Mouse (Mus musculus): ENCODE measurements around the gene Krtap3-2. TPM values are rescaled to one million over a fixed set of nuclear protein-coding genes. Genes with fewer than 3 reads are reported as not detected.
"Not testable (repeated sequence)": the region's sequence is repeated elsewhere in the genome, so short reads cannot be mapped to it uniquely, and the experiment has no call there.

Gene Krtap3-2
- polyA plus RNA-seq (2015; fragmentation: Nextera tagmentation; extraction: Ambion mirVana): not detected in 2 replicates

DNA sequence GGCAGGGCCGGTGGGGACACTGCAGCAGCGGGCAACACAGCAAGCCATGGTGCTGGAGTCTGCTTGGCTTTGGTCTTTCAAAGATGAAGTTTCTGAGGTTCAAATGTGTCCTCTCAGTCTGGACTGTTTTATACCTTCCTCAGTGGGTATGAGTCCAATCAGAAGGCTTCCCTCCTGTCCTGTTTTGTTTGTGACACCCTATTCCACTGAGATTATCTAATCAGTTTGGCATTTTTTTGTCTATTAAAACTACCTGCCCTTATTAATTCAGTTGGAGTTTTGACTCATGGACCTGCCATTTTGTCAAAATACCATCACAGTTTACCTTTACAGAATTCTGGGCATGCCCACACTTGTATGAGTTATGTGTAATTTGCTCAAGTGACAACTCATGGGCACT, at the start of gene Krtap3-2:
Gene Krtap3-2, minus strand, starts transcription at position 101 of the 400 bp plus-strand sequence.
- Histone ChIP-seq H3K27ac (no peak within 1 kb of the TSS), H3K4me1 (replicated peaks) (no peaks in the 10 kb centered on the region), H3K9ac (no peak within 1 kb of the TSS), H3K4me2 (replicated peaks) (no peak within 1 kb of the TSS), H3K9me3 (no peaks in the 10 kb centered on the region), H3K27me3 (replicated peaks) (no peaks in the 10 kb centered on the region), H3K4me3 (replicated peaks) (no peak within 1 kb of the TSS), H3K36me3 (no peaks in the 10 kb centered on the region)
- WGBS: 92% methylated on average over 2 of the region's 2 CpGs
- no peak for ATAC-seq

DNA sequence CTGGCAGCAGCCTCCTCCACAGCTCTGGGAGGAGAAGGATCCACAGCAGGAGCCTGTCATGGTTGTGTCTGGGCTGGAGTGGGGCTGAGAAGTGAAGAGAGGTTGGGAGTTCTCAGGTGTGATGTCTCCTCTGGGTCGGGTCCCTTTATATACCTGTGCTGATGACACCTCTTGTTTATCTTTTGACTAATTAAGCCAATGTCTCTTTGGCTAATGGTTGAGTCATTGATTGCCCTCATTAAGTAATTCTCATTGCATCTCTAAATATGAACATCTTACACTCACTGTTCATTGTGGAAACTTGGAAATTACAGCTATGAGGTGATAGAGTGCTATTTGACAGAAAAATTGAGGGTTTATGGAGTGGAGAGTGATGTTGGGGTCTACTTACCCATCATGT, 46.6 kb upstream of the Krtap3-2 start, which contains the start of gene Gm11938:
Gene Gm11938, minus strand, starts transcription at position 101 of the 400 bp plus-strand sequence.
- not testable (repeated sequence) for H3K9me3 ChIP-seq; H3K36me3 ChIP-seq; H3K4me3 ChIP-seq (replicated peaks); H3K27ac ChIP-seq; H3K27me3 ChIP-seq (replicated peaks); ATAC-seq; H3K4me1 ChIP-seq (replicated peaks); H3K4me2 ChIP-seq (replicated peaks); H3K9ac ChIP-seq
- 42% methylated on average over 1 of the region's 1 CpGs for WGBS

GRCm38 (mm10) chr11:99597742-99598141, 41.1 kb upstream of the Krtap3-2 start, which contains the start of gene Krtap9-3:
Krtap9-3 (minus strand) TSS chr11:99598105.
- not testable (repeated sequence) for H3K27ac ChIP-seq; H3K27me3 ChIP-seq (replicated peaks); H3K36me3 ChIP-seq; H3K4me2 ChIP-seq (replicated peaks); H3K4me1 ChIP-seq (replicated peaks); ATAC-seq; H3K4me3 ChIP-seq (replicated peaks); H3K9ac ChIP-seq; H3K9me3 ChIP-seq
- 77% methylated on average over 6 of the region's 6 CpGs for WGBS

DNA sequence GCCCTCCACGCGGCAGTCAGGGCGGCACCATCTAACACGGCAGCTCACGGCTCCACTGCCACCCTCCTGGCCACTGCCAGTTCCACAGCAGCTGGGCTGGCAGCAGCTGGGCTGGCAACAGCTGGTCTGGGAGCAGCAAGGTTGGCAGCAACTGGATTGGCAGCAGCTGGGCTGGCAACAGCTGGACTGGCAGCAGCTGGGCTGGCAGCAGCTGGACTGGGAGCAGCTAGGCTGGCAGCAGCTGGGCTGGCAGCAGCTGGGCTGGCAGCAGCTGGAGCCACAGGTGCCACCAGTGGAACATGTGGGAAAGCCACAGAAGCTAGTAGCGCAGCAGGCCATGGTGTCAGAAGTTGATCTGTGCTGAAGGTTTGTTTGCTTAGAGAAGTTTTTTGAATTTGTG, 34.3 kb upstream of the Krtap3-2 start, which contains the start of gene Krtap1-3:
Gene Krtap1-3, minus strand, starts transcription at position 359 of the 400 bp plus-strand sequence.
- no peak within 1 kb of the TSS for H3K4me2 ChIP-seq (replicated peaks)
- WGBS: 90% methylated on average over 6 of the region's 6 CpGs
- no peak for ATAC-seq
- H3K36me3 ChIP-seq: no peaks in the 10 kb centered on the region
- H3K9ac ChIP-seq: no peak within 1 kb of the TSS
- no peak within 1 kb of the TSS for H3K27ac ChIP-seq
- no peak within 1 kb of the TSS for H3K4me3 ChIP-seq (replicated peaks)
- no peaks in the 10 kb centered on the region for H3K4me1 ChIP-seq (replicated peaks)
- H3K27me3 ChIP-seq (replicated peaks): no peaks in the 10 kb centered on the region
- H3K9me3 ChIP-seq: no peaks in the 10 kb centered on the region

DNA sequence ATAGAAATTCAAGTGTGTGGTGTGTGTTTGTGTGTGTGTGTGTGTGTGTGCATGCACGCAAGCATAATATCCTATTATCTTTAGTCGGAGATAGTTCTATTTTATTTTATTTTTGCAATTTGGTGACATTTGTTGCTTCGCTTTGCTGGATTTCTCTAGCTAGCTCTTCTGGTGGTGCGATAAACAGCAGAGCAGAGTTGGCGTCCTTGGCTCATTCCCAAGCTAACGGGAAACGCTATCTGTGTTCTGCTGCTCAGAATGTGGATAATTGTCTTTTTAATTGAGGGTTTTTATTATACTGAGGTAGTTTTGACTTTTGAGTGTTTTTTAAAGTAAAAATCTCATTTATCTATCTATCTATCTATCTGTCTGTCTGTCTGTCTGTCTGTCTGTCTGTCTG, 28.4 kb upstream of the Krtap3-2 start:
- no peak overlapping the region for H3K9ac ChIP-seq
- H3K27me3 ChIP-seq (replicated peaks): no peaks in the 10 kb centered on the region
- no peak overlapping the region for H3K4me2 ChIP-seq (replicated peaks)
- H3K27ac ChIP-seq: no peak overlapping the region
- H3K4me3 ChIP-seq (replicated peaks): no peak overlapping the region
- no peaks in the 10 kb centered on the region for H3K36me3 ChIP-seq
- H3K4me1 ChIP-seq (replicated peaks): no peaks in the 10 kb centered on the region
- 78% methylated on average over 7 of the region's 7 CpGs for WGBS
- H3K9me3 ChIP-seq: no peaks in the 10 kb centered on the region
- ATAC-seq: no peak

DNA sequence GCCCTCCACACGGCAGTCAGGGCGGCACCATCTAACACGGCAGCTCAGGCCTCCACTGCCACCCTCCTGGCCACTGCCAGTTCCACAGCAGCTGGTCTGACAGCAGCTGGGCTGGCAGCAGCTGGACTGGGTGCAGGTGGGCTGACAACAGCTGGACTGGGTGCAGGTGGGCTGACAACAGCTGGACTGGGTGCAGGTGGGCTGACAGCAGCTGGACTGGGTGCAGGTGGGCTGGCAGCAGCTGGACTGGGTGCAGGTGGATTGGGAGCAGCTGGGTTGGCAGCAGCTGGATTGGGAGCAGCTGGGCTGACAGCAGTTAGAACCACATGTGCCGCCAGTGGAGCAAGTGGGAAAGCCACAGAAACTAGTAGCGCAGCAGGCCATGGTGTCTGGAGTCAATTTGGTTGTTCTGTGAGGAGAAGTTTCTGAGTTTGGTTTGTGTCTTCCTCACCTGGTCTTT, 26.6 kb upstream of the Krtap3-2 start, which contains the start of gene Krtap1-4:
Gene Krtap1-4, minus strand, starts transcription at position 410 of the 460 bp plus-strand sequence.
- Histone ChIP-seq H3K4me3 (replicated peaks) (no peak within 1 kb of the TSS), H3K4me2 (replicated peaks) (no peak within 1 kb of the TSS), H3K27ac (no peak within 1 kb of the TSS), H3K4me1 (replicated peaks) (no peaks in the 10 kb centered on the region), H3K27me3 (replicated peaks) (no peaks in the 10 kb centered on the region), H3K36me3 (no peaks in the 10 kb centered on the region), H3K9ac (no peak within 1 kb of the TSS), H3K9me3 (no peaks in the 10 kb centered on the region)
- WGBS: 79% methylated on average over 5 of the region's 5 CpGs
- ATAC-seq: no peak

DNA sequence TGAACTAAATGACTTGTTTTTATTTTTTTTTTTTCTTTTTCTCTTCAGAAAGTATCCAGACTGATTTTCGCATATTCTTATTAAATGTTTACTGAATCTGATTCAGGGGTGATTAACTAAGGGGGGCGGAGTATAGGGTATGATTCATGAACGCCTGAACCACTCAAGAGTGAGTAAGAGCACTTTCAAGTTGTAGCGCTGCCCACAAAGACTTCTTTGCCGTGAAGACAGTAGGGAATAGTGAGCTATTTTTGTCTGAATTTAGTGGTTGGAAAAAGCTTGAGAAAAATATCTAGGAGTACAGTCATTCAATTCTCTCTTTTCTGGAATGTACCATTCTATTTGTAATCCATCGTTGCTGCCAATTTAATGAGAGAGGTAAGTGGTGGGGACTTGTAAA, 24.9 kb upstream of the Krtap3-2 start:
- Histone ChIP-seq H3K27ac (no peak overlapping the region), H3K4me2 (replicated peaks) (no peak overlapping the region), H3K9me3 (no peaks in the 10 kb centered on the region), H3K36me3 (no peaks in the 10 kb centered on the region), H3K9ac (no peak overlapping the region), H3K4me3 (replicated peaks) (no peak overlapping the region), H3K4me1 (replicated peaks) (no peaks in the 10 kb centered on the region), H3K27me3 (replicated peaks) (no peaks in the 10 kb centered on the region)
- 88% methylated on average over 6 of the region's 6 CpGs for WGBS
- no peak for ATAC-seq

DNA sequence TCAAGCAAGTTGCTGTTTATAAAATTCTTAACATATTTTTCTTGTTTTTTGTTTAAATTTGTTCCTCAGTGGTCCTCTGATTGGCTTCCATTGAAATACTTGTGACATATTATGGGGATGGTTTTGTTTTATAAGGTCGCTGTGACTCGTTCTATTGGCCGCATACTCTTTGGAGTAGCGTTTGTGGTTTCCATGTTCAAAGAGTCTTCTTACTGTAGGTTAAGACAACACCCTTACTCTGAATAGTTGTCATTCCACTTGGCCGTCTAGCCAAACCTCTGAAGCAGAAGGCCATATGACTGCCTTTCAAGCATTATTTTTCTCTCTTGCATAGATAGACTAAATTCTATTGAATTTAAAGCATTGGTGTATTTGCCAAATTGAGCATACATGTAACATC, 24.4 kb upstream of the Krtap3-2 start:
- Histone ChIP-seq H3K4me3 (replicated peaks) (no peak overlapping the region), H3K4me2 (replicated peaks) (no peak overlapping the region), H3K9ac (no peak overlapping the region), H3K4me1 (replicated peaks) (no peaks in the 10 kb centered on the region), H3K36me3 (no peaks in the 10 kb centered on the region), H3K27ac (no peak overlapping the region), H3K9me3 (no peaks in the 10 kb centered on the region), H3K27me3 (replicated peaks) (no peaks in the 10 kb centered on the region)
- WGBS: 95% methylated on average over 5 of the region's 5 CpGs
- ATAC-seq: no peak

DNA sequence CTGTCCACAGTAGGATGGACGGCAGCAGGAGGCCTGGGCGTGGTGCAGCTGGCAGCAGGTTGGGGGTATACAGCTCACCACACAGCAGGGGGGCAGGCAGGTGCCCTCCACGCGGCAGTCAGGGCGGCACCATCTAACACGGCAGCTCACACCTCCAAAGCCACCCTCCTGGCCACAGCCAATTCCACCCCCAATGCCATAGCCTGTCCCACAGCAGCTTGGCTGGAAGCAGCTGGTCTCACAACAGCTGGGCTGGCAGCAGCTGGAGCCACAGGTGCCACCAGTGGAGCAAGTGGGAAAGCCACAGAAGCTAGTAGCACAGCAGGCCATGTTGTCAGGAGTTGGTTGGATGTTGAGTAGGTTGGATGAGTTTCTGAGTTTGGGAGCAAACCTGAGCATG, 24.0 kb upstream of the Krtap3-2 start, which contains the start of gene Krtap1-5:
Gene Krtap1-5, minus strand, starts transcription at position 381 of the 400 bp plus-strand sequence.
- Histone ChIP-seq H3K9me3 (no peaks in the 10 kb centered on the region), H3K9ac (no peak within 1 kb of the TSS), H3K4me1 (replicated peaks) (no peaks in the 10 kb centered on the region), H3K4me3 (replicated peaks) (no peak within 1 kb of the TSS), H3K27ac (no peak within 1 kb of the TSS), H3K27me3 (replicated peaks) (no peaks in the 10 kb centered on the region), H3K36me3 (no peaks in the 10 kb centered on the region), H3K4me2 (replicated peaks) (no peak within 1 kb of the TSS)
- WGBS: 95% methylated on average over 6 of the region's 6 CpGs
- no peak for ATAC-seq

GRCm38 (mm10) chr11:99574106-99574505, 17.5 kb upstream of the Krtap3-2 start:
- Histone ChIP-seq H3K36me3 (no peaks in the 10 kb centered on the region), H3K4me2 (replicated peaks) (peak overlapping the region; percentile 40; the same call in 1 of the 2 replicates), H3K9ac (no peak overlapping the region), H3K27me3 (replicated peaks) (no peaks in the 10 kb centered on the region), H3K9me3 (no peaks in the 10 kb centered on the region), H3K27ac (no peak overlapping the region), H3K4me1 (replicated peaks) (no peaks in the 10 kb centered on the region), H3K4me3 (replicated peaks) (no peak overlapping the region)
- peak; percentile 75; the same call in 1 of the 2 replicates for ATAC-seq
- 2% methylated on average over 7 of the region's 7 CpGs for WGBS

DNA sequence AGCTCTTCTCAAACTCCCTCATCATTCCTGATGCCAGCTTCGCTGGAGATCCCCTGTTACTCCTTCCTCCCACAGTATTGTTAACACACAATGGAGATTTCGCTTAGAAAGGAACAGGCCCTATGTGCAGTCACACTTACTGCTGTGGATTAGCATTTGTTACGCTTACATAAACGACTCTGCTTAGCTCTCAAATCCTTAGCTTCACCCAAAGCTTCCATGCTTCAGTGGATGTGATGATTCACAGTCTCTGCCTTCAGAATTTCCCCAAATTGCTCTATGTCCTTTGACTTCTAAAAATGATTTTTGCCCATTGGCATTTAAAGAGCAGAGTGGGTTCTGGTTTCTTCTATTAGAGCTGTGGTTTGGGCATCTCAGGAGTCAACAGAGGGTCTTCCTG, 16.5 kb upstream of the Krtap3-2 start:
- H3K9me3 ChIP-seq: no peaks in the 10 kb centered on the region
- ATAC-seq: no peak
- no peaks in the 10 kb centered on the region for H3K36me3 ChIP-seq
- H3K27me3 ChIP-seq (replicated peaks): no peaks in the 10 kb centered on the region
- no peak overlapping the region for H3K4me2 ChIP-seq (replicated peaks)
- 72% methylated on average over 4 of the region's 4 CpGs for WGBS
- H3K9ac ChIP-seq: no peak overlapping the region
- H3K27ac ChIP-seq: no peak overlapping the region
- no peaks in the 10 kb centered on the region for H3K4me1 ChIP-seq (replicated peaks)
- H3K4me3 ChIP-seq (replicated peaks): no peak overlapping the region

- H3K4me3 ChIP-seq (replicated peaks): no peak within 1 kb of the TSS
- H3K36me3 ChIP-seq: no peaks in the 10 kb centered on the region
- H3K4me2 ChIP-seq (replicated peaks): no peak within 1 kb of the TSS
- no peak within 1 kb of the TSS for H3K9ac ChIP-seq
- WGBS: 77% methylated on average over 7 of the region's 7 CpGs
- H3K27me3 ChIP-seq (replicated peaks): no peaks in the 10 kb centered on the region
- H3K4me1 ChIP-seq (replicated peaks): no peaks in the 10 kb centered on the region
- H3K9me3 ChIP-seq: no peaks in the 10 kb centered on the region
- no peak for ATAC-seq
- no peak within 1 kb of the TSS for H3K27ac ChIP-seq
Observed at GRCm38 (mm10) chr11:99566530-99566929, 9.9 kb upstream of the Krtap3-2 start, which contains the start of gene Krtap3-1. Krtap3-1 (minus strand) TSS chr11:99566630.

GRCm38 (mm10) chr11:99562580-99562979, 5.9 kb upstream of the Krtap3-2 start:
- H3K9me3 ChIP-seq: no peaks in the 10 kb centered on the region
- 82% methylated on average over 6 of the region's 6 CpGs for WGBS
- H3K4me1 ChIP-seq (replicated peaks): no peaks in the 10 kb centered on the region
- no peak overlapping the region for H3K9ac ChIP-seq
- no peaks in the 10 kb centered on the region for H3K36me3 ChIP-seq
- H3K4me2 ChIP-seq (replicated peaks): no peak overlapping the region
- no peak overlapping the region for H3K4me3 ChIP-seq (replicated peaks)
- no peaks in the 10 kb centered on the region for H3K27me3 ChIP-seq (replicated peaks)
- no peak overlapping the region for H3K27ac ChIP-seq
- ATAC-seq: no peak

All from intestine, embryonic 15.5 days (tissue).